Mouse (Mus musculus) liver, embryonic 14.5 days (tissue): Measurements from ENCODE around the gene Slc22a12.

Source experiments
- CTCF ChIP-seq: IDR thresholded peaks from 2 replicates; pipeline ENCODE4 v1.5.1; 2016; ENCODE audit warnings: antibody characterized with exemption, low read depth, control low read depth
- EP300 ChIP-seq: IDR thresholded peaks from 2 replicates; pipeline ENCODE4 v1.6.1; 2016; ENCODE audit warnings: antibody characterized with exemption, low read depth

- TF ChIP-seq CTCF (no peak), EP300 (no peak)
Measured at GRCm38 (mm10) chr19:6539592-6539991, 3.2 kb downstream of the Slc22a12 start.
